Mouse (Mus musculus) gastrocnemius, postnatal 10 days (tissue): ENCODE results near the gene Bmx. TPM values are rescaled to one million over a fixed set of nuclear protein-coding genes. Genes with fewer than 3 reads are reported as not detected.
A peak's percentile ranks its signal among the peaks of the same experiment; 100 is the strongest.

Experiments used
- DNase-seq: peaks from one replicate; pipeline ENCODE4 v3.0.0; 2021; ENCODE audit warnings: mixed read lengths
- total RNA-seq, 2 experiments: library from RNA; stranded (reverse); gene quantifications; 2 replicates each; pipeline ENCODE4 v1.2.3; 2021

Bmx gene
- total RNA-seq, 2 experiments from 2014 or later: 0.75 to 0.86 TPM

GRCm38 (mm10) chrX:164175311-164175710 is 82.7 kb downstream of the Bmx start:
- DNase-seq: no peak

- no peak for DNase-seq
Measured at GRCm38 (mm10) chrX:164173880-164174279, 84.1 kb downstream of the Bmx start.

GRCm38 (mm10) chrX:164171034-164171433 is 87.0 kb downstream of the Bmx start:
- no peak for DNase-seq

DNA sequence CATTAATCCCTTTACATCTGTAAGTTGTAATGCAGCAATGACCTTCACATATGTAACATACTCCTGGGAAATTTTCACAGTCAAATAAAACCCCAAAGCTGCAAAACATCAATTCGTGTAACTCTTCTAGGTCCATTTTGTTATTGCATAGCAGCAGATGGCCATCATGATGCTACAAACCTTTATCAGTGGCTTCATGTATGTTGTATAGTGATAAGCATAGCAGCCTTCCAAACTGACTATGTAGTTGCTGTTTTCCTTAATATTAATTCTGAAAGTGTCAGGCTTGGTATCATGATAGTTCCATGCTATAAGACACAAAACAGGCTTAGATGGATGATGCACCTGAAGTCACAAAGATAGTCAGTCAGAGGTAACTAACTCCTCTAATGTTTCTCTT is 93.3 kb downstream of the Bmx start:
- no peak for DNase-seq

GRCm38 (mm10) chrX:164154594-164154993 is 103.4 kb downstream of the Bmx start:
- DNase-seq: no peak

DNA sequence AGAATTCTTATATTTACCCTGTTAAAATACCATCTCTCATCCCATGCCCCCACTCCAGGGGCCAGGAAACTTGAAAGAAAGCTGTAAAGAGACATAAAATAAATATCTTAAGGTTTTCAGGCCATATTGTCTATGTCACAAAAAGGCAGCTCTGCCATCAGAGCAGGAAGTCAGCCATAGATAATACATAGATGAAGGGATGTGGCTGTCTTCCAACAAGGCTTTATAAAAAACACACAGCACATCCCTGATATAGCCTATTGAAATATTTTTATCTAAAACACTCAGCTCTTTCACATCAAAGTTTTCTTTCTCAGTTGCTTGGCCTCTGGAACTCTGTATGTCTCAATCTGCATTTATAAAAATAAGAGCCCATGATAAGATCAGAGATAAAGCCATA is 104.4 kb downstream of the Bmx start:
- DNase-seq: no peak

GRCm38 (mm10) chrX:164152703-164153102 is 105.3 kb downstream of the Bmx start:
- DNase-seq: peak; percentile 3

DNA sequence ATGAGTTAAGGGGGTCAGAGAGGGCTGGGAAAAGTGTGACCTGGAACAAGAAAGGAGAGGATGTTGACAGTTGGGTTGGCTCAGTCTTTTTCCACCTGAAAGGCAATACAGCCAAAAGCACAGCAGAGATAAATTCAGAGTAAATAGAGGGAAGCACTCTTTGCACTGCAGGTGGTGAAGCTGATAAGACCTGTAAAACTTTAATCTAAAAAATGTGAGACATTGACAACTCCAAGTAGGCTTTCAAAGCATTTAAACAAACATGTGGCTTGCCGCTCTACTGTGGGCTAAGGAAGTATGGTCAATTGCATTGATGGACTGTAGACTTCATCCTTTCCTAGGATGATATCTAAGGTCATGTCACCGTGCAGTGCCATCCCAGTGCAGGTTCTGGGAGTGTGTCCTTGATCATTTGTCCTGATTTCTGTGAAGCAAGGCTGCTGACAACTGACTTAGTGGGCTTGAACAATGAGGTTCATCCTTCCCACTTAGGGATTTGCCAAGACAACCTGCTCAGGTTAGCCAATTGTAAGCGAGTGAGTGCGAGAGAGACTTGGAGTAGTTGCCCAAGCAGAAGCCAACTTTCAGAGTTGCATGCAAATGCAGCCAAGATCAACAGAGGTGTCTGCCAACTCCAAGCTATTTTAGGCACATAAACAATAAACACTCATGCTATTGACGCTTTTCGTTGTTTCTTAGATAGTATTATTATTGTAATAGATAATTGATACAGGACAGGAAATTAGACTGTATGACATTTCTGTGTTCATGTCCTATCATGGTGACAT is 112.3 kb downstream of the Bmx start:
- no peak for DNase-seq

Other genes starting within 250 kb of the Bmx start
- gene Car5b, start 230.2 kb downstream of the Bmx start, total RNA-seq: 1 to 10 TPM; 1.4 to 1.7 TPM
- 1 to 10 TPM; 4.6 to 6.1 TPM for gene Siah1b, start 181.7 kb downstream of the Bmx start, total RNA-seq
- not detected for gene Cltrn, start 169.4 kb downstream of the Bmx start, total RNA-seq
- under 1 TPM; 0.61 to 0.94 TPM for gene Ace2, start 118.9 kb downstream of the Bmx start, total RNA-seq
- 1 to 10 TPM; 2.6 to 2.7 TPM for gene Pir, start 11.2 kb upstream of the Bmx start, total RNA-seq
- 1 to 10 TPM; 2.1 to 3.3 TPM for gene Vegfd, start 115.2 kb upstream of the Bmx start, total RNA-seq
- gene Piga, start 161.6 kb upstream of the Bmx start, total RNA-seq: 1 to 10 TPM; 1.9 to 3.0 TPM
- 10 to 100 TPM in 1 of 2 experiments, 1 to 10 TPM in 1; 9.3 to 17.8 TPM for gene Asb11, start 178.8 kb upstream of the Bmx start, total RNA-seq
- not detected for gene Asb9, start 248.1 kb upstream of the Bmx start, total RNA-seq